Mouse (Mus musculus) neural tube, embryonic 11.5 days (tissue): ENCODE data around the gene Btd. TPM values are rescaled to one million over a fixed set of nuclear protein-coding genes. Genes with fewer than 3 reads are reported as not detected.

Experiments
- ATAC-seq: fragments of 200-750 bp; cut with Nextera tagmentation; 2 replicates; pipeline ENCODE4 v1.8.0; 2017; ENCODE audit warnings: moderate number of reproducible peaks, mild to moderate bottlenecking, moderate TSS enrichment, moderate library complexity; ENCODE audit not compliant: insufficient read depth, low FRiP score, low TSS enrichment
- DNase-seq: peaks from one replicate; pipeline ENCODE4 v3.0.0-alpha.2; 2015; ENCODE audit warnings: low spot score
- H3K27ac ChIP-seq: fragments of 300-500 bp; sonication (generic); 2 replicates; pipeline ENCODE4 v1.5.1; 2014; ENCODE audit warnings: low read depth, mild to moderate bottlenecking, low read length
- H3K27me3 ChIP-seq: fragments of 300-500 bp; sonication (generic); 2 replicates; pipeline ENCODE4 v1.6.1; 2014; ENCODE audit warnings: mild to moderate bottlenecking, low read length, mixed read lengths; ENCODE audit not compliant: control insufficient read depth, insufficient read depth
- H3K36me3 ChIP-seq: fragments of 300-500 bp; sonication (generic); 2 replicates; pipeline ENCODE4 v1.6.1; 2014; ENCODE audit warnings: mild to moderate bottlenecking, low read length, moderate library complexity, mixed read lengths; ENCODE audit not compliant: control insufficient read depth, insufficient read depth
- H3K4me1 ChIP-seq: fragments of 300-500 bp; sonication (generic); 2 replicates; pipeline ENCODE4 v1.6.1; 2014; ENCODE audit warnings: low read length, mixed read lengths; ENCODE audit not compliant: control insufficient read depth, insufficient read depth
- H3K4me2 ChIP-seq: fragments of 300-500 bp; sonication (generic); 2 replicates; pipeline ENCODE4 v1.6.1; 2014; ENCODE audit warnings: low read depth, mild to moderate bottlenecking, moderate library complexity
- H3K4me3 ChIP-seq: fragments of 300-500 bp; sonication (generic); 2 replicates; pipeline ENCODE4 v1.5.1; 2014; ENCODE audit warnings: low read depth, low read length
- H3K9ac ChIP-seq: fragments of 300-500 bp; sonication (generic); 2 replicates; pipeline ENCODE4 v1.6.1; 2014; ENCODE audit warnings: mild to moderate bottlenecking, low read length
- H3K9me3 ChIP-seq: fragments of 300-500 bp; sonication (generic); 2 replicates; pipeline ENCODE4 v1.6.1; 2016; ENCODE audit warnings: low read length; ENCODE audit not compliant: control insufficient read depth
- WGBS: fragments of 180-500 bp; shearing (Covaris S2); extraction: QIAGEN DNeasy Blood & Tissue Kit; methylation state at CpG from one replicate; pipeline ENCODE4 v1.1.7; 2014; 5-methylcytosine and 5-hydroxymethylcytosine counted together
- polyA plus RNA-seq: library from polyadenylated mRNA; unstranded; fragments of >200 nt; fragmentation: Nextera tagmentation; extraction: Ambion mirVana; gene quantifications from 2 replicates; pipeline ENCODE4 v1.2.1, GENCODE M21; 2014

Gene Btd
- polyA plus RNA-seq, 1 experiment from 2014 or later = 14.5 TPM

GRCm38 (mm10) chr14:31641506-31642155 is 803 bp downstream of the Btd start:
- DNase-seq = no peak
- Histone ChIP-seq H3K27me3 (no peaks in the 10 kb centered on the region), H3K36me3 (no peaks in the 10 kb centered on the region), H3K9ac (peak overlapping the region; percentile 58), H3K27ac (no peak overlapping the region), H3K9me3 (no peaks in the 10 kb centered on the region), H3K4me2 (peak overlapping the region; percentile 89), H3K4me1 (peaks cover 3% of the 10 kb centered on the region; the same call in 1 of the 2 replicates), H3K4me3 (peak overlapping the region; percentile 59)
- ATAC-seq = no peak
- 73% methylated on average over 9 of the region's 9 CpGs for WGBS

- H3K27ac ChIP-seq = no peak overlapping the region
- WGBS = 95% methylated on average over 5 of the region's 5 CpGs
- H3K4me1 ChIP-seq = peaks cover 3% of the 10 kb centered on the region; the same call in 1 of the 2 replicates
- DNase-seq (no peak), ATAC-seq (no peak)
- no peaks in the 10 kb centered on the region for H3K27me3 ChIP-seq
- H3K9me3 ChIP-seq = no peaks in the 10 kb centered on the region
- H3K4me2 ChIP-seq = no peak overlapping the region
- H3K36me3 ChIP-seq = no peaks in the 10 kb centered on the region
- H3K4me3 ChIP-seq = no peak overlapping the region
- no peak overlapping the region for H3K9ac ChIP-seq
These were observed 3.5 kb downstream of the Btd start for GRCm38 (mm10) chr14:31644183-31644830.

DNA sequence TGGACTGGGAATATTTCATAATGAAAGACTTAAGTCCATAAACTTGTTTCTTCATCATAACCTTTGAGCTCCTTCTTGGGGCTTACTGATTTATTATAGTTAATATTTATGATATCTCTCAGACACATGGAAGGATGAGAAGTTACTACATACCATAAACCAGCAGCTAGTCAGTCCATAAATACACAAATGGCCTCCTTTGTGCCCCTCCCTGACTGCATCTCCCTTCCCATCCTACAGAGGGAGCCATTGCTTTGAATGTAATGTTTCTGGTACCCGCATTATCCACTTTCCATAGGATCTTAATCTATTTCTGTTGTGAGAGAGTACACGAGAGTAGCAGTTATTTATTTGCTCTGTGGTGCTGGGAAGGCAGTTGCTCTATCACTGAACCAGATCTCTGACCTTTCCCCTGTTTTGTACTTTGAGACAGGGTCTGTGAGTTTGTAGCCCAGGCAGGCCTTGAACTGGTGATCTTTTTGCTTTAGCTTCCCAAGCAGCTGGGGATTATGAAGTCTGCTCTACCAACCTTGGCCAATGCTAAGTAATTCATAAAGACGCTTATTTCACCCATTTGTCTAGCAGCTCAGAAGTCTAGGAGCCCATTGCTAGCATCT is 4.2 kb downstream of the Btd start:
- no peak overlapping the region for H3K4me3 ChIP-seq
- H3K9me3 ChIP-seq = no peaks in the 10 kb centered on the region
- WGBS = 69% methylated on average over 3 of the region's 3 CpGs
- no peak overlapping the region for H3K4me2 ChIP-seq
- H3K4me1 ChIP-seq = peaks cover 3% of the 10 kb centered on the region; the same call in 1 of the 2 replicates
- no peak overlapping the region for H3K9ac ChIP-seq
- no peaks in the 10 kb centered on the region for H3K27me3 ChIP-seq
- no peak overlapping the region for H3K27ac ChIP-seq
- DNase-seq (no peak), ATAC-seq (no peak)
- no peaks in the 10 kb centered on the region for H3K36me3 ChIP-seq

DNA sequence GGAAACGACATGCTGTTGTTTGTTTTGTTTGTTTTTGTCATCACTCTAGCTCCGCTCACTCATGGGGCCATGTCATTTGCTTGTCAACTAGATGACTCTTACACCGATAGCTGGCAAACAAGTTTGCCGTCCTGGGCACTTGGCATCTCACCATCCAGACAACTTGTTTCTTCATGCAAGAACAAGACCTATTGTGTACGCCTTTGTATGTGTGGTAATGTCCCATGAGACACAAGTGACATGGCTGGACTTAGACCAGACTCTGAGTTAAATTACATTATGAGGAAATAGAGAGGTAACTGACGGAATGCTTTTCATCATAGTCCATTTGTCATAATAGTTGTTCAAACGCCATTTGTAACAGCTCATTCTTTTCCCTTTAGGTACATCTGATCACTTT is 5.1 kb downstream of the Btd start:
- 92% methylated on average over 7 of the region's 7 CpGs for WGBS
- DNase-seq = no peak

GRCm38 (mm10) chr14:31647991-31648390 is 7.2 kb downstream of the Btd start:
- no peak overlapping the region for H3K27ac ChIP-seq
- DNase-seq (no peak), ATAC-seq (no peak)
- no peak overlapping the region for H3K4me2 ChIP-seq
- H3K4me3 ChIP-seq = no peak overlapping the region
- H3K36me3 ChIP-seq = no peaks in the 10 kb centered on the region
- no peaks in the 10 kb centered on the region for H3K27me3 ChIP-seq
- WGBS = 91% methylated on average over 10 of the region's 10 CpGs
- H3K9me3 ChIP-seq = no peaks in the 10 kb centered on the region
- H3K9ac ChIP-seq = no peak overlapping the region
- H3K4me1 ChIP-seq = no peaks in the 10 kb centered on the region

More for the DNA sequence above, 5.1 kb downstream of the Btd start:
- Histone ChIP-seq H3K27me3 (no peaks in the 10 kb centered on the region), H3K27ac (no peak overlapping the region), H3K4me1 (no peaks in the 10 kb centered on the region), H3K4me2 (no peak overlapping the region), H3K36me3 (no peaks in the 10 kb centered on the region), H3K4me3 (no peak overlapping the region), H3K9me3 (no peaks in the 10 kb centered on the region), H3K9ac (no peak overlapping the region)
- no peak for ATAC-seq

DNA sequence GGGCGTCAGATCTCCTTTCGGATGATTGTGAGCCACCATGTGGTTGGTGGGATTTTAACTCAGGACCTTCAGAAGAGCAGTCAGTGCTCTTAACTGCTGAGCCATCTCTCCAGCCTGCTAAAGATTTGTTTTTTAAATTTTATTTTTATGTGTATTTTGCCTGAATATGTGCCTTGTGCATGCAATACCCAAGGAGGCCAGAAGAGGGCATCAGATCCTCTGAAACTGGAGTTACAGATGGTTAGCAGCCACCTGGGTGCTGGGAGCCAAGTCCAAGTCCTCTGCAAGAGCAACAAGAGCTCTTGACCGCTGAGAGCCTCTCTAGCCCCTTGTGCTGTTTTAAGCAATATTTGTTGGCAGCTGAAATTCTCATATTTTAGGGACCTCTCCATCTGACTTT is 9.5 kb downstream of the Btd start:
- 97% methylated on average over 3 of the region's 3 CpGs for WGBS
- no peaks in the 10 kb centered on the region for H3K36me3 ChIP-seq
- H3K4me2 ChIP-seq = no peak overlapping the region
- no peak for ATAC-seq
- H3K4me1 ChIP-seq = no peaks in the 10 kb centered on the region
- DNase-seq = no peak
- no peak overlapping the region for H3K27ac ChIP-seq
- H3K4me3 ChIP-seq = no peak overlapping the region
- no peaks in the 10 kb centered on the region for H3K27me3 ChIP-seq
- no peaks in the 10 kb centered on the region for H3K9me3 ChIP-seq
- no peak overlapping the region for H3K9ac ChIP-seq

- no peaks in the 10 kb centered on the region for H3K27me3 ChIP-seq
- no peaks in the 10 kb centered on the region for H3K4me1 ChIP-seq
- no peak overlapping the region for H3K4me2 ChIP-seq
- no peak overlapping the region for H3K9ac ChIP-seq
- DNase-seq (no peak), ATAC-seq (no peak)
- no peak overlapping the region for H3K27ac ChIP-seq
- H3K9me3 ChIP-seq = no peaks in the 10 kb centered on the region
- WGBS = 93% methylated on average over 7 of the region's 7 CpGs
- H3K4me3 ChIP-seq = no peak overlapping the region
- H3K36me3 ChIP-seq = no peaks in the 10 kb centered on the region
These were observed 10.4 kb downstream of the Btd start for GRCm38 (mm10) chr14:31651206-31651605.

GRCm38 (mm10) chr14:31652106-31652505 is 11.3 kb downstream of the Btd start:
- no peaks in the 10 kb centered on the region for H3K36me3 ChIP-seq
- no peak for ATAC-seq

DNA sequence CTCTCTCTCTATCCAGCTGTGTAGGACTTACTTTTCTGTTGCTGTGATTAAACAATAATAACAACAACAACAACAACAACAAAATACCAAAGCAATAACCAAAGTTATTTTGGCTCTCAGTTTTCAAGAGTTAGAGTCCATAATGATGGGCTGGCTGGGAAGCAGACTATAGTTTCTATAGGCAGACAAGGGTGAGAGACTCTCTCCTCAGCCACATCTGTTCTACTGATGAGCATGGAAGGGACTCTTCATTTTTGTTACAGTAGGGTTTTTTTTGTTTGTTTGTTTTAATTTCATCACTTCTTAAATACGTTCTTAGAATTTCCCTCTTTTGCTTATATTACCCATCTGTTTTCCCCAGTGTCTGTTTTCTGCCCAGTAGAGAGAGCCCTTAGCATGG is 11.8 kb downstream of the Btd start:
- WGBS = 90% methylated on average over 1 of the region's 1 CpGs
- Histone ChIP-seq H3K36me3 (no peaks in the 10 kb centered on the region), H3K9ac (no peak overlapping the region), H3K4me3 (no peak overlapping the region), H3K4me2 (no peak overlapping the region), H3K27ac (no peak overlapping the region), H3K9me3 (no peaks in the 10 kb centered on the region), H3K27me3 (no peaks in the 10 kb centered on the region), H3K4me1 (no peaks in the 10 kb centered on the region)
- ATAC-seq (no peak), DNase-seq (no peak)

More at GRCm38 (mm10) chr14:31652106-31652505, 11.3 kb downstream of the Btd start:
- H3K27me3 ChIP-seq = no peaks in the 10 kb centered on the region
- H3K4me3 ChIP-seq = no peak overlapping the region
- 71% methylated on average over 5 of the region's 5 CpGs for WGBS
- no peak for DNase-seq
- no peaks in the 10 kb centered on the region for H3K9me3 ChIP-seq
- H3K9ac ChIP-seq = no peak overlapping the region
- no peaks in the 10 kb centered on the region for H3K4me1 ChIP-seq
- H3K4me2 ChIP-seq = no peak overlapping the region
- H3K27ac ChIP-seq = no peak overlapping the region
